Mouse (Mus musculus) testis, adult 2 months (tissue): ENCODE measurements around the gene 4933417A18Rik.
"Not testable (repeated sequence)": the region's sequence is repeated elsewhere in the genome, so short reads cannot be mapped to it uniquely, and the experiment has no call there.

Experiments
- CTCF ChIP-seq: fragments of 200-500 bp; IDR thresholded peaks from 2 replicates; pipeline ENCODE4 v1.5.1; 2012; ENCODE audit warnings: low read depth, mild to moderate bottlenecking, inconsistent platforms, low read length, moderate library complexity; ENCODE audit not compliant: control insufficient read depth, insufficient read depth, insufficient replicate concordance
- POLR2A ChIP-seq: fragments of 200-500 bp; IDR thresholded peaks from 2 replicates; pipeline ENCODE4 v1.6.1; 2012; ENCODE audit warnings: low read depth, mild to moderate bottlenecking, inconsistent platforms, low read length, moderate library complexity; ENCODE audit not compliant: control insufficient read depth

- TF ChIP-seq CTCF, POLR2A: not testable (repeated sequence)
These were observed 33.9 kb downstream of the 4933417A18Rik start for GRCm38 (mm10) chr13:34958158-34958557.
